Mouse (Mus musculus): ENCODE measurements around the gene Olfr535. TPM values are rescaled to one million over a fixed set of nuclear protein-coding genes. Genes with fewer than 3 reads are reported as not detected.

Gene Olfr535
- polyA plus RNA-seq, 1 experiment from 2014 or later = not detected

DNA sequence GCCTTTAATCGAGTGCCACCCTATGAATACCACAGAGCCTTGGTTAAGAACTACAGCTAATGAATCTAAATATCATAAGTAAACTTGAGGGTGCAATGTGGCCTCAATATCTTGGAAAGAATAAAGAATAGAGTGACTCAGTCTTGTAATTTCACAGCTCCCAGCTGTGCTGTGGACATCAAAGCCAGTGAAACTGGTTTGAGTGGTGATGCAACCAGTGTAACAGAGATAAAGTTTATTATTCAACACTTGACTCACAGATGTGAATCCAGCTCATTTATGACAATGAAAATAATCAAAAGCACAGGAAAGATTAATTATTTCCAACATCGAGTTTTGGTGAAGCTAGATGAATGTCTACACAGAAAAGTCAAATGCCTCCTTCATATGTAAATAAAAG, 55.7 kb downstream of the Olfr535 start:
- 51% methylated on average over 2 of the region's 2 CpGs for WGBS
- ATAC-seq (ENCODE audit: low read depth) = no peak
- no peaks in the 10 kb centered on the region for H3K27me3 ChIP-seq (ENCODE audit: control insufficient read depth, insufficient read depth, low read depth, low read length)
- H3K27ac ChIP-seq (ENCODE audit: low read length) = no peak overlapping the region
- no peaks in the 10 kb centered on the region for H3K9me3 ChIP-seq (ENCODE audit: control insufficient read depth, low read length)
- H3K4me2 ChIP-seq (ENCODE audit: low read depth, low read length) = no peak overlapping the region
- H3K9ac ChIP-seq (ENCODE audit: low read length) = no peak overlapping the region
- no peaks in the 10 kb centered on the region for H3K4me1 ChIP-seq (replicated peaks; ENCODE audit: control insufficient read depth, insufficient read depth, low read length)
- H3K36me3 ChIP-seq (ENCODE audit: control insufficient read depth, insufficient read depth, low read length) = no peaks in the 10 kb centered on the region
- no peak overlapping the region for H3K4me3 ChIP-seq (ENCODE audit: low read length)

Other genes with a start within 250 kb of the Olfr535 start
- gene 5830411N06Rik, start 236.9 kb upstream of the Olfr535 start, polyA plus RNA-seq (2015; fragmentation: Nextera tagmentation; extraction: Ambion mirVana) = 0.06 TPM in 1 of 2 replicates, not detected in the other
- not detected in 2 replicates for gene Olfr525, start 163.4 kb upstream of the Olfr535 start, polyA plus RNA-seq (2015; fragmentation: Nextera tagmentation; extraction: Ambion mirVana)
- gene Olfr527, start 150.2 kb upstream of the Olfr535 start, polyA plus RNA-seq (2015; fragmentation: Nextera tagmentation; extraction: Ambion mirVana) = not detected in 2 replicates
- not detected in 2 replicates for gene Olfr60, start 122.5 kb upstream of the Olfr535 start, polyA plus RNA-seq (2015; fragmentation: Nextera tagmentation; extraction: Ambion mirVana)
- gene Olfr530, start 107.9 kb upstream of the Olfr535 start, polyA plus RNA-seq (2015; fragmentation: Nextera tagmentation; extraction: Ambion mirVana) = not detected in 2 replicates
- gene Olfr531, start 81.3 kb upstream of the Olfr535 start, polyA plus RNA-seq (2015; fragmentation: Nextera tagmentation; extraction: Ambion mirVana) = not detected in 2 replicates
- not detected in 2 replicates for gene Olfr532, start 62.6 kb upstream of the Olfr535 start, polyA plus RNA-seq (2015; fragmentation: Nextera tagmentation; extraction: Ambion mirVana)
- not detected in 2 replicates for gene Olfr533, start 20.8 kb upstream of the Olfr535 start, polyA plus RNA-seq (2015; fragmentation: Nextera tagmentation; extraction: Ambion mirVana)
- gene Olfr536, start 23.2 kb downstream of the Olfr535 start, polyA plus RNA-seq (2015; fragmentation: Nextera tagmentation; extraction: Ambion mirVana) = not detected in 2 replicates
- not detected in 2 replicates for gene Olfr538, start 83.7 kb downstream of the Olfr535 start, polyA plus RNA-seq (2015; fragmentation: Nextera tagmentation; extraction: Ambion mirVana)
- gene Olfr46, start 117.1 kb downstream of the Olfr535 start, polyA plus RNA-seq (2015; fragmentation: Nextera tagmentation; extraction: Ambion mirVana) = not detected in 2 replicates
- not detected in 2 replicates for gene Olfr61, start 144.8 kb downstream of the Olfr535 start, polyA plus RNA-seq (2015; fragmentation: Nextera tagmentation; extraction: Ambion mirVana)
- gene Olfr53, start 162.2 kb downstream of the Olfr535 start, polyA plus RNA-seq (2015; fragmentation: Nextera tagmentation; extraction: Ambion mirVana) = not detected in 2 replicates
- gene Olfr539, start 175.7 kb downstream of the Olfr535 start, polyA plus RNA-seq (2015; fragmentation: Nextera tagmentation; extraction: Ambion mirVana) = not detected in 2 replicates
- gene Olfr45, start 197.7 kb downstream of the Olfr535 start, polyA plus RNA-seq (2015; fragmentation: Nextera tagmentation; extraction: Ambion mirVana) = not detected in 2 replicates
- not detected in 2 replicates for gene Olfr541, start 213.1 kb downstream of the Olfr535 start, polyA plus RNA-seq (2015; fragmentation: Nextera tagmentation; extraction: Ambion mirVana)

Data from lung, embryonic 16.5 days (tissue).